Mouse (Mus musculus): Measurements from ENCODE around the gene Ifnz. TPM values are rescaled to one million over a fixed set of nuclear protein-coding genes. Genes with fewer than 3 reads are reported as not detected.
"Not testable (repeated sequence)": the region's sequence is repeated elsewhere in the genome, so short reads cannot be mapped to it uniquely, and the experiment has no call there.

Ifnz gene
- total RNA-seq (2022): not detected

GRCm38 (mm10) chr4:88781831-88782230 is at the start of gene Ifnz:
Ifnz (plus strand) TSS chr4:88782131.
- not testable (repeated sequence) for DNase-seq (ENCODE audit: low spot score in 2 of 2)

- peak in 1 of 2 experiments; percentile 58 for DNase-seq (ENCODE audit: low spot score in 2 of 2)
Observed at GRCm38 (mm10) chr4:88738480-88738879, 43.5 kb upstream of the Ifnz start.

- DNase-seq (ENCODE audit: low spot score in 2 of 2): no peak
Observed at GRCm38 (mm10) chr4:88739036-88739435, 42.9 kb upstream of the Ifnz start.

GRCm38 (mm10) chr4:88741426-88741825 is 40.5 kb upstream of the Ifnz start:
- no peak for DNase-seq (ENCODE audit: low spot score in 2 of 2)

- no peak for DNase-seq (ENCODE audit: low spot score in 2 of 2)
Observed at GRCm38 (mm10) chr4:88742771-88743371, 39.1 kb upstream of the Ifnz start.

- DNase-seq (ENCODE audit: low spot score in 2 of 2): no peak
Observed at GRCm38 (mm10) chr4:88744207-88744606, 37.7 kb upstream of the Ifnz start.

GRCm38 (mm10) chr4:88749926-88750325 is 32.0 kb upstream of the Ifnz start:
- no peak for DNase-seq (ENCODE audit: low spot score in 2 of 2)

GRCm38 (mm10) chr4:88754818-88755340 is 27.1 kb upstream of the Ifnz start, which contains the start of gene Gm13271:
Gm13271 (plus strand) TSS chr4:88754868.
- DNase-seq (ENCODE audit: low spot score in 2 of 2): peak; percentile 76 to 80

- not testable (repeated sequence) for DNase-seq (ENCODE audit: low spot score in 2 of 2)
Observed at GRCm38 (mm10) chr4:88756581-88757513, 25.1 kb upstream of the Ifnz start.

GRCm38 (mm10) chr4:88757628-88758031 is 24.3 kb upstream of the Ifnz start:
- DNase-seq (ENCODE audit: low spot score in 2 of 2): peak; percentile 93 to 98

- DNase-seq (ENCODE audit: low spot score in 2 of 2): peak; percentile 13 to 26
Observed at GRCm38 (mm10) chr4:88758751-88759150, 23.2 kb upstream of the Ifnz start.

- DNase-seq (ENCODE audit: low spot score in 2 of 2): peak; percentile 18 to 55
Observed at GRCm38 (mm10) chr4:88759610-88760268, 22.2 kb upstream of the Ifnz start, which contains the start of gene Gm13283. Gm13283 (plus strand) TSS chr4:88760119.

GRCm38 (mm10) chr4:88760431-88760830 is 21.5 kb upstream of the Ifnz start:
- peak; percentile 22 to 34 for DNase-seq (ENCODE audit: low spot score in 2 of 2)

GRCm38 (mm10) chr4:88761776-88762175 is 20.2 kb upstream of the Ifnz start:
- DNase-seq (ENCODE audit: low spot score in 2 of 2): peak; percentile 70 to 80

GRCm38 (mm10) chr4:88762341-88762740 is 19.6 kb upstream of the Ifnz start:
- peak in 1 of 2 experiments; percentile 25 for DNase-seq (ENCODE audit: low spot score in 2 of 2)

- DNase-seq (ENCODE audit: low spot score in 2 of 2): not testable (repeated sequence)
Observed at GRCm38 (mm10) chr4:88763384-88764018, 18.4 kb upstream of the Ifnz start.

GRCm38 (mm10) chr4:88773534-88773933 is 8.4 kb upstream of the Ifnz start, which contains the start of gene Gm13290:
Gm13290 (plus strand) TSS chr4:88773834.
- not testable (repeated sequence) for DNase-seq (ENCODE audit: low spot score in 2 of 2)

- DNase-seq (ENCODE audit: low spot score in 2 of 2): not testable (repeated sequence)
Observed at GRCm38 (mm10) chr4:88776622-88777021, 5.3 kb upstream of the Ifnz start, which contains the start of gene Gm13289. Gm13289 (plus strand) TSS chr4:88776922.

- DNase-seq (ENCODE audit: low spot score in 2 of 2): not testable (repeated sequence)
Observed at GRCm38 (mm10) chr4:88779550-88779949, 2.4 kb upstream of the Ifnz start, which contains the start of gene Gm13272. Gm13272 (plus strand) TSS chr4:88779850.

GRCm38 (mm10) chr4:88780320-88780719 is 1.6 kb upstream of the Ifnz start:
- DNase-seq (ENCODE audit: low spot score in 2 of 2): not testable (repeated sequence)

- DNase-seq (ENCODE audit: low spot score in 2 of 2): not testable (repeated sequence)
Observed at GRCm38 (mm10) chr4:88782335-88782734, 404 bp downstream of the Ifnz start.

Measured in left cerebral cortex, adult 8-10 months (tissue).